Mouse (Mus musculus) heart, postnatal 0 days (tissue): Measurements from ENCODE around the gene Gm37240.

Experiments used
- CTCF ChIP-seq: IDR thresholded peaks from 2 replicates; pipeline ENCODE4 v1.5.1; 2016; ENCODE audit warnings: antibody characterized with exemption, control low read depth, low read depth
- EP300 ChIP-seq: IDR thresholded peaks from 2 replicates; pipeline ENCODE4 v1.6.1; 2016; ENCODE audit warnings: antibody characterized with exemption, low read depth

- TF ChIP-seq EP300: no peak
- no peak for TF ChIP-seq CTCF
Observed at GRCm38 (mm10) chr3:85514700-85515099, 372.6 kb downstream of the Gm37240 start.
